Mouse (Mus musculus) cortical plate, adult 2 months (tissue): Measurements from ENCODE around the gene Col4a3bp.

Experiments
- CTCF ChIP-seq: fragments of 200-500 bp; IDR thresholded peaks from 2 replicates; pipeline ENCODE4 v1.5.1; 2011; ENCODE audit warnings: mild to moderate bottlenecking, control low read depth, low read length; ENCODE audit not compliant: insufficient read depth; ENCODE audit errors: extremely low read depth
- POLR2A ChIP-seq: fragments of 200-500 bp; IDR thresholded peaks from 2 replicates; pipeline ENCODE4 v1.6.1; 2011; ENCODE audit warnings: mild to moderate bottlenecking, low read length, control low read depth; ENCODE audit not compliant: insufficient read depth; ENCODE audit errors: extremely low read depth

- TF ChIP-seq CTCF = no peak
- TF ChIP-seq POLR2A = no peak
Measured at GRCm38 (mm10) chr13:96681088-96681620, 138.7 kb downstream of the Col4a3bp start.
